Mouse (Mus musculus) adrenal gland, postnatal 4 days (tissue): ENCODE measurements around the gene Smu1. TPM values are rescaled to one million over a fixed set of nuclear protein-coding genes. Genes with fewer than 3 reads are reported as not detected.
A peak's percentile ranks its signal among the peaks of the same experiment; 100 is the strongest.

Experiments
- DNase-seq, 2 experiments: peaks; one replicate each; pipeline ENCODE4 v3.0.0; 2021 to 2022; ENCODE audit warnings: low spot score in 2 of 2, mixed read lengths in 2 of 2
- long read RNA-seq, 2 experiments: library from polyadenylated mRNA; stranded (forward); transcript quantifications; one replicate each; pipeline ENCODE4 v2.0.0; 2021
- total RNA-seq, 2 experiments: library from RNA; stranded (reverse); gene quantifications; 2 replicates each; pipeline ENCODE4 v1.2.3; 2021

Smu1 gene
- 10 to 100 TPM; 75.6 to 78.8 TPM for total RNA-seq
- long read RNA-seq, experiment 1, transcript Smu1-201 (12 exons, 2,418 nt): major isoform, 99 of 110 reads
- long read RNA-seq, experiment 1, partial matches to known transcripts: 5 of 110 reads
- long read RNA-seq, experiment 1, other reads (novel, unspliced or antisense): 6 of 110 reads
- long read RNA-seq, experiment 2, transcript Smu1-201 (12 exons, 2,418 nt): major isoform, 187 of 195 reads
- long read RNA-seq, experiment 2, partial matches to known transcripts: 2 of 195 reads
- long read RNA-seq, experiment 2, other reads (novel, unspliced or antisense): 6 of 195 reads

DNA sequence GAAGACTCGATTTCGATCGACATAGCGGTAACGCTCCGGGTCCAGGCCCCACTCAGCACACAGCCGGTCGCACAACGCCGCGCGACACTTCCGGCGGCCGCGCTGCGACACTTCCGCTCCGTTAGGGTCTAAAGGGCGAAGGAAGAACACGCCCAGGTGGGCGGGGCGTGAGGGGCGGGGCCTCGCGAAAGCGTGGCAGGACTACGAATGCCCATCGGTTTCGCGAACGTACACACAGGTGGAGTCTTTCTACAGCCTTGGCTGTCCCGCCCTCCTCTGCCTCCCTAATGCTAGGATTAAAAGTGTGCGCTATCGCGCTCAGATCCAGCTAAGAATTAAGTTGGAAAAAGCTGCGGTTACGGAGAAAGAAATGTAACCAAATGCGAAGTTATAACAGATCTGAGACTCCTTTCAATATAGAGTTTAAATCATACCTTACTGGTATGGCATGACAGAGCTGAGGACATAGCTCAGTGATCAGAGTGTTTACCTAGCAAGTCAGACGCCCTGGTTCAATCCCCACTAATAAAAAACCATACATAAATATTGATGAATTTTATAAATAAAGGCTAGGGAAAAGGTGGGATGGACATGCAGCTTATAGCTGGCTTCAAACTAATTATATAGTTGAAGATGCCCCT, at the start of gene Smu1:
TSS of gene Smu1 (minus strand) at position 144 of the 641 bp plus-strand sequence.
- DNase-seq: peak; percentile 90 to 92

GRCm38 (mm10) chr4:40807382-40807781, 49.7 kb upstream of the Smu1 start:
- no peak for DNase-seq

- no peak for DNase-seq
Measured at GRCm38 (mm10) chr4:40805401-40805800, 47.7 kb upstream of the Smu1 start.

GRCm38 (mm10) chr4:40802787-40803186, 45.1 kb upstream of the Smu1 start:
- no peak for DNase-seq

- no peak for DNase-seq
Measured at GRCm38 (mm10) chr4:40801908-40802307, 44.2 kb upstream of the Smu1 start.

GRCm38 (mm10) chr4:40800873-40801272, 43.1 kb upstream of the Smu1 start:
- DNase-seq: no peak

- peak; percentile 21 to 71 for DNase-seq
Measured at GRCm38 (mm10) chr4:40798833-40799555, 41.3 kb upstream of the Smu1 start.

- DNase-seq: no peak
Measured at GRCm38 (mm10) chr4:40795761-40796160, 38.0 kb upstream of the Smu1 start.

DNA sequence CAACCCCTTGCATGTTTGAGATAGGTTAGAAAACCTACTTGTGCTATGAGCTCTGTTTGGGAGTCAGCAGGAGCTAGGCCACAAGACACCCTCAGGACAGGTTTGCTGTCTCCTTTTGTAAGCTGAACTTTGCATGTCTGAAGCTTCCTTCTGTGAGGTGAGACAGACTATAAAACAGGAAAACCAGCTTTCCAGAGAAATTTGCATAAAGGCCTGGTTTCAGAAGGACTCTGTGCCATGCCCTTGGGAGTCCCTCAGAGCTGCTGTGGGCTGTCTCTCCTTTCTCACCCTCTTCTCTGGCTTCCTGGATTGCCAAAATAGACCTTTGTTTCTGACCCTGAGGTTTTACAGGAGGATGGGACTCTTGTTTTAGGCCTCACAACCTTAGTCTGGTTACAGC, 36.6 kb upstream of the Smu1 start:
- DNase-seq: no peak

GRCm38 (mm10) chr4:40791176-40791575, 33.5 kb upstream of the Smu1 start:
- no peak for DNase-seq

GRCm38 (mm10) chr4:40786578-40786977, 28.9 kb upstream of the Smu1 start:
- DNase-seq: no peak

- DNase-seq: no peak
Measured at GRCm38 (mm10) chr4:40785620-40786166, 28.0 kb upstream of the Smu1 start.

DNA sequence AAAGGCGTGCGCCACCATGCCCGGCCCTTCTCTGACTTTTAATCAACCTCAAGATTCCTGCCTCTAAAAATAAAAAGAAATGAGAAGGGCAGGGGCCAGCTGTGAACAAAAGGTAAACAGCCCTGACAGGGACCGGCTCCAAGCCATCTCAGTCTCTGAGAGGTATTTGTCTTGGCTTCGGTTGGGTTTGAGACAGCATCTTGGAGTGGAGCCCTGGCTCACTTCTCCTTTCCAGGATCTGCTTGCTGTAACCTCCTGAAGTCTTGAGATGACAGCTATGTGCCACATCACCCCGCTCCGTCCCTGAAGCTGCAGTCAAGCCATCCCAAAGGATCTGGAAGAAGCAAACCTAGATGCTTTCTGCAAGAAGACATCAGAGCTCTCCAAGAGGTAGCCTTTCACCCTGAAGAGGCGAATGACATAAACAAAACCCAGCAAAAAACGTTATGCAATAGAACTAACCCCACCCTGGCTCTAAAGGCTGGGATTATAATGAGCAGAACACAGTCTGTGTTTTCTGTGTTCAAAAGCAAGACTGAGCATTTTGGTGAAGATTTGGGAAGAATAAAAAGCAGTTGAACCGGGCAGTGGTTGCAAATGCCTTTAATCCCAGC, 26.9 kb upstream of the Smu1 start:
- no peak for DNase-seq

- DNase-seq: no peak
Measured at GRCm38 (mm10) chr4:40783049-40783448, 25.3 kb upstream of the Smu1 start.

DNA sequence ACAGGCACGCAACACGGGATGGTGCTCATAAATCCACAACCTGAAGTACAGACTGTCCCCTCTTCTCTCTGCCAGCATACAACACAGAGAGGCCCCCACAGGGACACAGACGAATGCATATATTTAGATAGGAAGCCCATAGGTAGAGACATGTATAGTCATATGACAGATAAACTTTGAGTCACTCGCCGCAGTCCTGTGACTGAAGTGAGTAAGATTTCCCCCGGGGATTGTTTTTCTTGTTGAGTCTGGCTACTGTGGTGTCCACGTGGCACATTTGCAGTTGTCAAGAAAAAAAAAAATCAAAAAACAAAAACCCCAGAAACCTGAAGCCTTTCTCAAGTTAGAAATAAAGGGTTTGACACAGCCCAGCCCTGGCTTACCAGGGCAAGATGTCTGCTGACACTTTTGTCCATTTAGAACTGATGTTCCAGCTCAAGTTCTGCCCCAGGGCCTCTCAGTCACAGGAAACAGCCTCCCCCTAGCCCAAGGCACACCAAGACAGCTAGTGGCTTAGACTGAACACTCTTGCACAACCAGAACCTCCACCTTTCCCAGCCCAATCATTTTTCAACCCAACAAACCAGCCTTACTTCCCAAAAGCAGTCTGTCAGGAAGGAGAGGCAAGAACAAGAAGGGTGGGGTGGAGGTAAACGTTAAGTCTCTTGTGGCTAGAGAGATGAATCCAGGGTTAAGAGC, 24.2 kb upstream of the Smu1 start:
- DNase-seq: no peak

GRCm38 (mm10) chr4:40781143-40781542, 23.4 kb upstream of the Smu1 start:
- DNase-seq: no peak

GRCm38 (mm10) chr4:40778656-40779055, 20.9 kb upstream of the Smu1 start:
- DNase-seq: no peak

- DNase-seq: no peak
Measured at GRCm38 (mm10) chr4:40777116-40777515, 19.4 kb upstream of the Smu1 start.

- no peak for DNase-seq
Measured at GRCm38 (mm10) chr4:40776416-40776815, 18.7 kb upstream of the Smu1 start.

- peak; percentile 35 to 61 for DNase-seq
Measured at GRCm38 (mm10) chr4:40774279-40775259, 16.8 kb upstream of the Smu1 start.
